Mouse (Mus musculus): ENCODE measurements at regions not wholly inside any gene's neighbourhood (a gene's known extent, or its start where the extent isn't known, plus 50 kb on each side); places are given as distances from the start of the nearest gene placed in this dataset.

GRCm38 (mm10) chr5:77855191-77855590, 447.4 kb upstream of the Igfbp7 start:
- TF ChIP-seq EP300 (IDR thresholded peaks at IDR 0.05; ENCODE audit: low read depth) (no peak), CTCF (IDR thresholded peaks at IDR 0.05; ENCODE audit: low read depth) (no peak)

Data from liver, postnatal 0 days (tissue).